Mouse (Mus musculus) intestine, postnatal 0 days (tissue): ENCODE data around the gene Maz. TPM values are rescaled to one million over a fixed set of nuclear protein-coding genes. Genes with fewer than 3 reads are reported as not detected.
A peak's percentile ranks its signal among the peaks of the same experiment; 100 is the strongest.

Experiments
- ATAC-seq: fragments of 200-750 bp; cut with Nextera tagmentation; 2 replicates; pipeline ENCODE4 v1.8.0; 2017; ENCODE audit warnings: mild to moderate bottlenecking, moderate TSS enrichment, moderate library complexity
- H3K27ac ChIP-seq: fragments of 300-500 bp; sonication (generic); 2 replicates; pipeline ENCODE4 v1.5.1; 2014; ENCODE audit warnings: mild to moderate bottlenecking, low read depth, low read length, moderate library complexity
- H3K27me3 ChIP-seq: fragments of 300-500 bp; sonication (generic); replicated peaks from 2 replicates; pipeline ENCODE4 v1.6.1; 2014; ENCODE audit warnings: low read length, mixed read lengths; ENCODE audit not compliant: control insufficient read depth, insufficient read depth
- H3K36me3 ChIP-seq: fragments of 300-500 bp; sonication (generic); 2 replicates; pipeline ENCODE4 v1.6.1; 2014; ENCODE audit warnings: mild to moderate bottlenecking, moderate library complexity; ENCODE audit not compliant: control insufficient read depth, insufficient read depth
- H3K4me1 ChIP-seq: fragments of 300-500 bp; sonication (generic); replicated peaks from 2 replicates; pipeline ENCODE4 v1.6.1; 2014; ENCODE audit warnings: antibody characterized with exemption, low read length, mixed read lengths; ENCODE audit not compliant: control insufficient read depth, insufficient read depth
- H3K4me2 ChIP-seq: fragments of 300-500 bp; sonication (generic); replicated peaks from 2 replicates; pipeline ENCODE4 v1.6.1; 2014; ENCODE audit warnings: low read depth, mild to moderate bottlenecking, moderate library complexity
- H3K4me3 ChIP-seq: fragments of 300-500 bp; sonication (generic); 2 replicates; pipeline ENCODE4 v1.5.1; 2014; ENCODE audit warnings: low read depth, low read length
- H3K9ac ChIP-seq: fragments of 300-500 bp; sonication (generic); 2 replicates; pipeline ENCODE4 v1.6.1; 2014; ENCODE audit warnings: mild to moderate bottlenecking, low read depth, low read length
- H3K9me3 ChIP-seq: fragments of 300-500 bp; sonication (generic); 2 replicates; pipeline ENCODE4 v1.6.1; 2016; ENCODE audit warnings: mixed run types; ENCODE audit not compliant: control insufficient read depth
- CTCF ChIP-seq: sonication (generic); IDR thresholded peaks from 2 replicates; pipeline ENCODE4 v1.5.1; 2016; ENCODE audit warnings: low read depth, mild to moderate bottlenecking, control low read depth, antibody characterized with exemption, moderate library complexity
- WGBS: fragments of 180-500 bp; shearing (Covaris S2); extraction: QIAGEN DNeasy Blood & Tissue Kit; methylation state at CpG from one replicate; pipeline ENCODE4 v1.1.7; 2014; 5-methylcytosine and 5-hydroxymethylcytosine counted together
- polyA plus RNA-seq: library from polyadenylated mRNA; unstranded; fragments of >200 nt; fragmentation: Nextera tagmentation; extraction: Ambion mirVana; gene quantifications from 2 replicates; pipeline ENCODE4 v1.2.1, GENCODE M21; 2015

Maz gene
- polyA plus RNA-seq, 1 experiment from 2014 or later: 32.6 TPM

GRCm38 (mm10) chr7:127055026-127055585 is 28.3 kb upstream of the Maz start:
- 63% methylated on average over 5 of the region's 5 CpGs for WGBS
- peaks cover 15% of the 10 kb centered on the region; the same call in 1 of the 2 replicates for H3K27me3 ChIP-seq
- no peak for ATAC-seq

GRCm38 (mm10) chr7:127041851-127042672 is 15.2 kb upstream of the Maz start, which contains the start of gene Kif22:
TSS of gene Kif22 (minus strand) at chr7:127042471.
- TF ChIP-seq CTCF: no peak
- peak within 1 kb of the TSS; percentile 75 for H3K9ac ChIP-seq
- peak; percentile 78 for ATAC-seq
- H3K27me3 ChIP-seq: no peaks in the 10 kb centered on the region
- no peaks in the 10 kb centered on the region for H3K36me3 ChIP-seq
- H3K4me3 ChIP-seq: peak within 1 kb of the TSS; percentile 84
- WGBS: under 1% methylated on average over 53 of the region's 53 CpGs
- peaks cover 5% of the 10 kb centered on the region; the same call in 1 of the 2 replicates for H3K4me1 ChIP-seq
- H3K9me3 ChIP-seq: no peaks in the 10 kb centered on the region
- 0 out of 2 replicates have a peak within 1 kb of the TSS, but pooled peaks have one; percentile 15 for H3K27ac ChIP-seq
- H3K4me2 ChIP-seq: peak within 1 kb of the TSS; percentile 89

More at GRCm38 (mm10) chr7:127055026-127055585, 28.3 kb upstream of the Maz start:
- Histone ChIP-seq H3K27ac (no peak overlapping the region), H3K9me3 (no peaks in the 10 kb centered on the region), H3K4me2 (no peak overlapping the region), H3K4me1 (no peaks in the 10 kb centered on the region), H3K4me3 (no peak overlapping the region), H3K36me3 (no peaks in the 10 kb centered on the region), H3K9ac (no peak overlapping the region)
- peak; percentile 36 for TF ChIP-seq CTCF

- H3K27me3 ChIP-seq: no peaks in the 10 kb centered on the region
- WGBS: 70% methylated on average over 1 of the region's 1 CpGs
- TF ChIP-seq CTCF: no peak
- no peak overlapping the region for H3K27ac ChIP-seq
- H3K4me3 ChIP-seq: no peak overlapping the region
- H3K9me3 ChIP-seq: no peaks in the 10 kb centered on the region
- H3K36me3 ChIP-seq: peaks cover 48% of the 10 kb centered on the region
- peaks cover 4% of the 10 kb centered on the region; the same call in 1 of the 2 replicates for H3K4me1 ChIP-seq
- no peak overlapping the region for H3K4me2 ChIP-seq
- no peak for ATAC-seq
- no peak overlapping the region for H3K9ac ChIP-seq
Measured at GRCm38 (mm10) chr7:127031244-127031643, 4.4 kb upstream of the Maz start.

- H3K4me3 ChIP-seq: no peak overlapping the region
- no peak for TF ChIP-seq CTCF
- peaks cover 4% of the 10 kb centered on the region; the same call in 1 of the 2 replicates for H3K4me1 ChIP-seq
- no peak overlapping the region for H3K4me2 ChIP-seq
- H3K36me3 ChIP-seq: peaks cover 40% of the 10 kb centered on the region
- H3K27ac ChIP-seq: no peak overlapping the region; the same call in 1 of the 2 replicates
- no peaks in the 10 kb centered on the region for H3K9me3 ChIP-seq
- no peak for ATAC-seq
- no peaks in the 10 kb centered on the region for H3K27me3 ChIP-seq
- 97% methylated on average over 1 of the region's 1 CpGs for WGBS
- H3K9ac ChIP-seq: no peak overlapping the region
Measured at GRCm38 (mm10) chr7:127030172-127030571, 3.3 kb upstream of the Maz start.

GRCm38 (mm10) chr7:127027885-127028284 is 1.0 kb upstream of the Maz start:
- H3K27me3 ChIP-seq: no peaks in the 10 kb centered on the region
- H3K4me1 ChIP-seq: peaks cover 6% of the 10 kb centered on the region; the same call in 1 of the 2 replicates
- H3K27ac ChIP-seq: peak overlapping the region; percentile 96
- H3K4me3 ChIP-seq: peak overlapping the region; percentile 79
- peaks cover 45% of the 10 kb centered on the region for H3K36me3 ChIP-seq
- peak overlapping the region; percentile 90 for H3K4me2 ChIP-seq
- peak overlapping the region; percentile 55 for H3K9ac ChIP-seq
- no peaks in the 10 kb centered on the region for H3K9me3 ChIP-seq
- 44% methylated on average over 8 of the region's 8 CpGs for WGBS
- no peak for TF ChIP-seq CTCF
- ATAC-seq: no peak

- peak overlapping the region; percentile 90 for H3K4me2 ChIP-seq
- no peak for TF ChIP-seq CTCF
- H3K27ac ChIP-seq: peak overlapping the region; percentile 96
- WGBS: 0% methylated on average over 5 of the region's 48 CpGs
- H3K9me3 ChIP-seq: no peaks in the 10 kb centered on the region
- H3K27me3 ChIP-seq: no peaks in the 10 kb centered on the region
- H3K4me1 ChIP-seq: peaks cover 10% of the 10 kb centered on the region; the same call in 1 of the 2 replicates
- peak overlapping the region; percentile 78 for H3K9ac ChIP-seq
- H3K36me3 ChIP-seq: peaks cover 41% of the 10 kb centered on the region
- ATAC-seq: peak; percentile 34
- peak overlapping the region; percentile 79 for H3K4me3 ChIP-seq
Measured at GRCm38 (mm10) chr7:127026616-127026983, 237 bp downstream of the Maz start.
